ENCODE assay signal across 1 mouse cellular context in the genomic region with DNA sequence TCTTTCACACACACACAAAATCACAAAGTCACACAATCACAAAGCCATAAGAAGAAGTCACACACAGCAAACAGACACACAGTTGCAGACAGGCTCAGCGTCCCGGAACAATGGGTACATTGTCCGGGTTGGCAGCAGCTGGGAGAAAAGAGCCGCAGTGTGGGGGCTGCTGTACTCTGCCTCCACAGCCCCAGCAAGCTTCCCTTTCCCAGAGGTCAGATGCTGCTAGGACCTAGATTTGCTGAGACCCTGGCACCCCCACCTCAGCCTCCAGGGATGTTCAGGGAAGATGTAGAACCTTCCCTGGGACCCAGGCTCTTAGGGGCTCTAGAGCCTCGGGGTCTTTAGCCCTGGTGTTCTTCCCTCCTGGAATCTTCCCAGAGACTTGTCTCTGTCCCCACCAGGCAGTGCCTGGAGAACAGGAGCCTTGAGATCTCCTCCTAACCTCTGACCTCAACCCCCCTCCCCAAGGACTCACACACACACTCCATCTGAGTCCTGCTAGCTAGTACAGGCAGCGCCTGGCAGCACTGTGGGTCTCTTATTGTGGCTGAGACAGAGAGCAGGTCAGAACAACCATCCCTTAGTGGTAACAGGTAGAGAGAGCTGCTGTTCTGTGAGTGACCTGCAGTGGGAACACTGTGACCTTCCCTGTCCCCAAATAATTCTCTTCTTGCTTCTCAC.
TF ChIP-seq lines count a peak whose summit lies in the region.

No protein-coding gene starts in this region.

TF ChIP-seq in ES-E14, 5 proteins besides CTCF, POLR2A, EP300 and RAD21:
- 0 out of 2 replicates have a peak, but pooled peaks have one; percentile 12 for TF ChIP-seq ZNF384 (IDR thresholded peaks at IDR 0.05; ENCODE audit: low read depth, low read length)
- no peak for TF ChIP-seq ZC3H11A (IDR thresholded peaks at IDR 0.05; ENCODE audit: borderline replicate concordance, low read depth, low read length)
